Mouse (Mus musculus) stomach, embryonic 14.5 days (tissue): ENCODE measurements around the gene Plekhg3. TPM values are rescaled to one million over a fixed set of nuclear protein-coding genes. Genes with fewer than 3 reads are reported as not detected.

Source experiments
- ATAC-seq: fragments of 200-750 bp; cut with Nextera tagmentation; 2 replicates; pipeline ENCODE4 v1.8.0; 2017; ENCODE audit warnings: low read depth, moderate TSS enrichment; ENCODE audit not compliant: insufficient number of reproducible peaks, insufficient read depth, low FRiP score
- H3K27ac ChIP-seq: fragments of 300-500 bp; sonication (generic); 2 replicates; pipeline ENCODE4 v1.5.1; 2014; ENCODE audit warnings: mild to moderate bottlenecking, low read length, moderate library complexity, mixed read lengths
- H3K27me3 ChIP-seq: fragments of 300-500 bp; sonication (generic); 2 replicates; pipeline ENCODE4 v1.6.1; 2014; ENCODE audit warnings: low read length, control low read depth, mixed read lengths; ENCODE audit not compliant: control insufficient read depth, insufficient read depth
- H3K36me3 ChIP-seq: fragments of 300-500 bp; sonication (generic); 2 replicates; pipeline ENCODE4 v1.6.1; 2014; ENCODE audit warnings: mild to moderate bottlenecking, control low read depth, low read length, moderate library complexity, mixed read lengths; ENCODE audit not compliant: control insufficient read depth, insufficient read depth
- H3K4me1 ChIP-seq: fragments of 300-500 bp; sonication (generic); 2 replicates; pipeline ENCODE4 v1.6.1; 2014; ENCODE audit warnings: low read length, control low read depth, mixed read lengths; ENCODE audit not compliant: control insufficient read depth, insufficient read depth
- H3K4me2 ChIP-seq: fragments of 300-500 bp; sonication (generic); replicated peaks from 2 replicates; pipeline ENCODE4 v1.6.1; 2014; ENCODE audit warnings: low read depth, low read length, control low read depth
- H3K4me3 ChIP-seq: fragments of 300-500 bp; sonication (generic); 2 replicates; pipeline ENCODE4 v1.5.1; 2014; ENCODE audit warnings: low read depth, low read length, control low read depth
- H3K9ac ChIP-seq: fragments of 300-500 bp; sonication (generic); replicated peaks from 2 replicates; pipeline ENCODE4 v1.6.1; 2014; ENCODE audit warnings: low read depth, mild to moderate bottlenecking, control low read depth, low read length, moderate library complexity, mixed read lengths
- H3K9me3 ChIP-seq: fragments of 300-500 bp; sonication (generic); 2 replicates; pipeline ENCODE4 v1.6.1; 2016; ENCODE audit warnings: low read depth, low read length, control low read depth; ENCODE audit not compliant: control insufficient read depth
- WGBS: fragments of 180-500 bp; shearing (Covaris S2); extraction: QIAGEN DNeasy Blood & Tissue Kit; methylation state at CpG from one replicate; pipeline ENCODE4 v1.1.7; 2014; 5-methylcytosine and 5-hydroxymethylcytosine counted together
- polyA plus RNA-seq: library from polyadenylated mRNA; unstranded; fragments of >200 nt; fragmentation: Nextera tagmentation; extraction: Ambion mirVana; gene quantifications from 2 replicates; pipeline ENCODE4 v1.2.1, GENCODE M21; 2014

Plekhg3 gene
- polyA plus RNA-seq, 1 experiment from 2014 or later = 13.8 TPM

- Histone ChIP-seq H3K9me3 (no peaks in the 10 kb centered on the region), H3K27me3 (no peaks in the 10 kb centered on the region), H3K4me1 (peaks cover 22% of the 10 kb centered on the region; the same call in 1 of the 2 replicates), H3K4me3 (no peak overlapping the region), H3K9ac (no peak overlapping the region), H3K36me3 (no peaks in the 10 kb centered on the region), H3K4me2 (no peak overlapping the region), H3K27ac (no peak overlapping the region)
- no peak for ATAC-seq
- 73% methylated on average over 10 of the region's 10 CpGs for WGBS
Measured at GRCm38 (mm10) chr12:76540701-76541221, 10.1 kb downstream of the Plekhg3 start.

DNA sequence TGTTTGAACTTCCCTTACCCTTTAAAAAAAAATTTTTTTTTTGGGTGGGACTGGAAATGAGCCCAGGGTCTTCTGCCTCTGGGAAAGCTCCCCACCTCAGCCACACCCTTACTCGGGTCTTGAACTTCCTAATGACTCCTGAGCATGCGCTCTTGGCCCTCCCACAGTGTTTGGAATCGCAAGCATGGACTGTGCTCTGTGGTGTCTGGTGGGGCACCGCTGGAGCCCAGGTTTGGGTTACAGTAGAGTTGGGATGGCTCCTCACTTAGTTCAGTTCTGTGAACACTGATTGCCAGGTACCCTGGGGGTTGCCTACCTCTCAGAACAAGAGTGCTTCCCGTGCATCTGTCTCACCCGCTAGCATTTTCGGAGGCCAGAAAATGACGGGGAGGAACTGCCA, 10.8 kb downstream of the Plekhg3 start:
- H3K27me3 ChIP-seq = no peaks in the 10 kb centered on the region
- peaks cover 23% of the 10 kb centered on the region; the same call in 1 of the 2 replicates for H3K4me1 ChIP-seq
- H3K9me3 ChIP-seq = no peaks in the 10 kb centered on the region
- H3K4me2 ChIP-seq = no peak overlapping the region
- no peak for ATAC-seq
- H3K9ac ChIP-seq = no peak overlapping the region
- WGBS = 31% methylated on average over 8 of the region's 8 CpGs
- 0 out of 2 replicates have a peak overlapping the region, but pooled peaks have one; percentile 4 for H3K27ac ChIP-seq
- no peaks in the 10 kb centered on the region for H3K36me3 ChIP-seq
- no peak overlapping the region for H3K4me3 ChIP-seq

DNA sequence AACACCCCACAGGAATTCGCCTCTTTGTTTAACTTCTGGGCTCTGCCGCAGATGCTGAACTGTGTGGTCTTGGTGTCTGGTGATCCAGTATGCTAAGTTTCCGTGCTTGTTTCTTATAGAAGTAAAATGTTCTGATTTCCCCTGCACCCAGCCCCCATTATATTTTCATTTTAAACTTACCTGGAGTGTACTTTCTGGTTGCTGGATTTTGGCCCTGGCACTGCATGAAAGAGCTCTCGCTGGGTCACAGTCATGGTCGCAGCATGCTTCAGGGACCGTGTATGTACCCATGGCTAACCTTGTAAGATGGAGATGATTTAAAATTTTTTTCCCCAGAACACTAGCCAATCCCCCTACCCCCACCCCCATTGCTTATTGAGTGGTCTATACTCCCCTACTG, 11.2 kb downstream of the Plekhg3 start:
- H3K36me3 ChIP-seq = no peaks in the 10 kb centered on the region
- peaks cover 26% of the 10 kb centered on the region; the same call in 1 of the 2 replicates for H3K4me1 ChIP-seq
- no peak overlapping the region for H3K4me3 ChIP-seq
- no peaks in the 10 kb centered on the region for H3K9me3 ChIP-seq
- H3K27ac ChIP-seq = 0 out of 2 replicates have a peak overlapping the region, but pooled peaks have one; percentile 4
- no peaks in the 10 kb centered on the region for H3K27me3 ChIP-seq
- H3K9ac ChIP-seq = no peak overlapping the region
- 71% methylated on average over 6 of the region's 6 CpGs for WGBS
- H3K4me2 ChIP-seq = no peak overlapping the region
- no peak for ATAC-seq

DNA sequence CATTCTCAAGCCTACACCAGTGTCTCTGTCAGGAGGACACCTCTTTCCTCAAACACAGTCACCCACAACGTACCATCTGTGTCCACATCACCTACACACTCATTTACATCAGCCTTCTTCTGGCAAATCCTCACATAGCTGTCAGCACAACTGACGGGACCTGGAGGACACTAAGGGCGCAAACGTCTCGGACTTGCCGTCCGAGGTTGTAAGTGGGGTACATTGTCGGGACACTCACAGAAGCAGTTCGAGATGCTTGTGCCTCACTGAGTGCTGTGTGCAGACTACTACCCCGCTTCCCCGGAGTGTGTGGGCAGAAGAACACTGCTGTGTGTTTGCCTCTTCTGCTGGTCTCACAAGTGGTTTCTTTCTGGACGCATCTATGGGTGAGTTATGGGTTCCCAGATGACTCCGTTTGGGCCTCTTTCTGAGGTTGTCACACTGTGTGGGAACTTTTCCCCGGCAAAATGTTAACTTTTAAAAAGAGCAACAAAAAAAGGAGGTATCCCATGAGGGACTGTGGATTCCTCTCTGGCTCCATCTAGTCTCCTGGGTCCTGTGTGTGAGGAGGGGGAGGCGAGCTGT, 15.2 kb downstream of the Plekhg3 start:
- H3K27me3 ChIP-seq = no peaks in the 10 kb centered on the region
- H3K9ac ChIP-seq = no peak overlapping the region
- H3K36me3 ChIP-seq = no peaks in the 10 kb centered on the region
- H3K9me3 ChIP-seq = no peaks in the 10 kb centered on the region
- 53% methylated on average over 15 of the region's 15 CpGs for WGBS
- no peak for ATAC-seq
- H3K4me2 ChIP-seq = peak overlapping the region; percentile 48
- no peak overlapping the region for H3K4me3 ChIP-seq
- H3K27ac ChIP-seq = peak overlapping the region; percentile 94; the same call in 1 of the 2 replicates
- H3K4me1 ChIP-seq = peaks cover 46% of the 10 kb centered on the region

GRCm38 (mm10) chr12:76546383-76547276, 15.9 kb downstream of the Plekhg3 start:
- H3K4me2 ChIP-seq = peak overlapping the region; percentile 48
- 0 out of 2 replicates have a peak overlapping the region, but pooled peaks have one; percentile 2 for H3K9ac ChIP-seq
- 15% methylated on average over 28 of the region's 28 CpGs for WGBS
- H3K27ac ChIP-seq = peak overlapping the region; percentile 94
- H3K9me3 ChIP-seq = no peaks in the 10 kb centered on the region
- ATAC-seq = no peak
- H3K36me3 ChIP-seq = no peaks in the 10 kb centered on the region
- peak overlapping the region; percentile 18 for H3K4me3 ChIP-seq
- H3K27me3 ChIP-seq = no peaks in the 10 kb centered on the region
- H3K4me1 ChIP-seq = peaks cover 43% of the 10 kb centered on the region

- no peak overlapping the region for H3K9ac ChIP-seq
- no peaks in the 10 kb centered on the region for H3K9me3 ChIP-seq
- no peaks in the 10 kb centered on the region for H3K27me3 ChIP-seq
- 31% methylated on average over 13 of the region's 13 CpGs for whole genome bisulfite sequencing
- peak overlapping the region; percentile 48 for H3K4me2 ChIP-seq
- peak overlapping the region; percentile 18; the same call in 1 of the 2 replicates for H3K4me3 ChIP-seq
- peaks cover 45% of the 10 kb centered on the region for H3K4me1 ChIP-seq
- no peaks in the 10 kb centered on the region for H3K36me3 ChIP-seq
- ATAC-seq = peak; percentile 77
- H3K27ac ChIP-seq = peak overlapping the region; percentile 94
Measured at GRCm38 (mm10) chr12:76547409-76548081, 16.9 kb downstream of the Plekhg3 start.

- Histone ChIP-seq H3K4me2 (peak overlapping the region; percentile 48), H3K9ac (no peak overlapping the region), H3K4me1 (peaks cover 45% of the 10 kb centered on the region), H3K9me3 (no peaks in the 10 kb centered on the region), H3K27me3 (no peaks in the 10 kb centered on the region), H3K4me3 (no peak overlapping the region), H3K27ac (peak overlapping the region; percentile 94), H3K36me3 (no peaks in the 10 kb centered on the region)
- ATAC-seq = no peak; the same call in 1 of the 2 replicates
- 16% methylated on average over 7 of the region's 7 CpGs for WGBS
Measured at GRCm38 (mm10) chr12:76548082-76548423, 17.4 kb downstream of the Plekhg3 start.

- H3K9me3 ChIP-seq = no peaks in the 10 kb centered on the region
- no peak overlapping the region for H3K4me2 ChIP-seq
- no peaks in the 10 kb centered on the region for H3K36me3 ChIP-seq
- H3K9ac ChIP-seq = no peak overlapping the region
- no peak overlapping the region for H3K27ac ChIP-seq
- no peaks in the 10 kb centered on the region for H3K27me3 ChIP-seq
- no peak overlapping the region for H3K4me3 ChIP-seq
- WGBS = 63% methylated on average over 3 of the region's 3 CpGs
- ATAC-seq = no peak
- H3K4me1 ChIP-seq = peaks cover 50% of the 10 kb centered on the region
Measured at GRCm38 (mm10) chr12:76549203-76549602, 18.5 kb downstream of the Plekhg3 start.
